Mouse (Mus musculus): Measurements from ENCODE around the gene Kcnj10.

Kcnj10 gene

GRCm38 (mm10) chr1:172420181-172420580 is 79.2 kb downstream of the Kcnj10 start:
- CTCF ChIA-PET = no interaction called here

GRCm38 (mm10) chr1:172423393-172423792 is 82.4 kb downstream of the Kcnj10 start:
- CTCF ChIA-PET = no interaction called here

Measured in spleen, embryonic (tissue).